In genomic region chr3:38282891-38283290, GRCm38 (mm10) we compare ENCODE assay signal across 22 mouse cellular contexts.
DNase-seq lines count a peak whose midpoint lies in the region; ATAC-seq and TF ChIP-seq lines count a peak whose summit lies in the region.
"Had no signal": no experiment of that assay in that cellular context is flagged by ENCODE, and none has a peak within 500 bp of the region (broad histone marks: within the 10 kb centered on the region; RNA-seq: fewer than 3 reads in every experiment).

No protein-coding gene starts in this region.

- H3K27me3 ChIP-seq in heart, embryonic 16.5 days (ENCODE audit: control insufficient read depth, insufficient read depth, low read length): no peaks in the 10 kb centered on the region
- no peaks in the 10 kb centered on the region for H3K27me3 ChIP-seq in embryonic facial prominence, embryonic 10.5 days (replicated peaks; ENCODE audit: low read depth, poor library complexity, severe bottlenecking)
- no peaks in the 10 kb centered on the region for H3K27me3 ChIP-seq in forebrain, embryonic 12.5 days
- H3K27me3 ChIP-seq: embryonic facial prominence, embryonic 12.5 days; hindbrain, embryonic 12.5 days; kidney, embryonic 15.5 days; liver, embryonic 15.5 days; neural tube, embryonic 13.5 days had no signal

- H3K9me3 ChIP-seq in heart, embryonic 16.5 days (replicated peaks; ENCODE audit: control insufficient read depth, low read length): no peaks in the 10 kb centered on the region; the same call in 1 of the 2 replicates
- 0 out of 2 replicates have a peak, but pooled peaks cover 6% of the 10 kb centered on the region for H3K9me3 ChIP-seq in embryonic facial prominence, embryonic 10.5 days
- H3K9me3 ChIP-seq in forebrain, embryonic 12.5 days: no peaks in the 10 kb centered on the region
- H3K9me3 ChIP-seq: embryonic facial prominence, embryonic 12.5 days; liver, embryonic 15.5 days had no signal

- H3K9ac ChIP-seq in heart, embryonic 16.5 days (ENCODE audit: low read length): no peak overlapping the region
- H3K9ac ChIP-seq in forebrain, embryonic 12.5 days: no peak overlapping the region
- H3K9ac ChIP-seq: embryonic facial prominence, embryonic 12.5 days; forebrain, postnatal 0 days; hindbrain, embryonic 12.5 days; kidney, embryonic 15.5 days; liver, embryonic 15.5 days; lung, embryonic 14.5 days; neural tube, embryonic 13.5 days had no signal

- no peaks in the 10 kb centered on the region for H3K36me3 ChIP-seq in heart, embryonic 16.5 days (ENCODE audit: control insufficient read depth, insufficient read depth)
- no peaks in the 10 kb centered on the region for H3K36me3 ChIP-seq in embryonic facial prominence, embryonic 10.5 days (replicated peaks)
- no peaks in the 10 kb centered on the region for H3K36me3 ChIP-seq in forebrain, embryonic 12.5 days (replicated peaks)
- H3K36me3 ChIP-seq: embryonic facial prominence, embryonic 12.5 days; forebrain, embryonic 10.5 days; hindbrain, embryonic 12.5 days; kidney, embryonic 15.5 days; liver, embryonic 15.5 days; neural tube, embryonic 13.5 days had no signal

- 88% methylated on average over 4 of the region's 4 CpGs for WGBS in heart, embryonic 16.5 days
- 92% methylated on average over 4 of the region's 4 CpGs for WGBS in embryonic facial prominence, embryonic 10.5 days
- WGBS in forebrain, embryonic 12.5 days: 94% methylated on average over 4 of the region's 4 CpGs

- H3K4me2 ChIP-seq in heart, embryonic 16.5 days (ENCODE audit: low read depth, low read length): no peak overlapping the region
- no peak overlapping the region for H3K4me2 ChIP-seq in forebrain, embryonic 12.5 days
- H3K4me2 ChIP-seq: embryonic facial prominence, embryonic 12.5 days; hindbrain, embryonic 12.5 days; liver, embryonic 15.5 days; lung, embryonic 14.5 days; neural tube, embryonic 13.5 days had no signal

- ATAC-seq in heart, embryonic 16.5 days (replicated peaks; ENCODE audit: extremely low read depth, insufficient read depth, low FRiP score): no peak
- peak; percentile 33 for ATAC-seq in CD4-positive, CD25-positive, alpha-beta regulatory T cell, adult 4 months
- no peak for ATAC-seq in forebrain, embryonic 12.5 days (ENCODE audit: low FRiP score)
- ATAC-seq: forebrain, postnatal 0 days; hindbrain, postnatal 0 days; midbrain, embryonic 16.5 days had no signal

- peak overlapping the region; percentile 64; the same call in 1 of the 2 replicates for H3K27ac ChIP-seq in gastrocnemius, adult 2 months
- 0 out of 2 replicates have a peak overlapping the region, but pooled peaks have one; percentile 21 for H3K27ac ChIP-seq in heart, embryonic 16.5 days (ENCODE audit: low read length)
- H3K27ac ChIP-seq in embryonic facial prominence, embryonic 10.5 days (replicated peaks): no peak overlapping the region
- H3K27ac ChIP-seq in forebrain, embryonic 12.5 days: no peak overlapping the region
- H3K27ac ChIP-seq: embryonic facial prominence, embryonic 12.5 days; forebrain, embryonic 10.5 days; hindbrain, embryonic 12.5 days; hindbrain, postnatal 0 days; liver, embryonic 15.5 days; neural tube, embryonic 13.5 days had no signal

- H3K4me1 ChIP-seq in heart, embryonic 16.5 days (ENCODE audit: control insufficient read depth, insufficient read depth, low read length): peaks cover 33% of the 10 kb centered on the region
- peaks cover 11% of the 10 kb centered on the region for H3K4me1 ChIP-seq in embryonic facial prominence, embryonic 10.5 days
- no peaks in the 10 kb centered on the region for H3K4me1 ChIP-seq in forebrain, embryonic 12.5 days
- H3K4me1 ChIP-seq: embryonic facial prominence, embryonic 12.5 days; liver, embryonic 15.5 days; neural tube, embryonic 13.5 days had no signal

- no peak for DNase-seq in gastrocnemius, adult 2 months
- no peak for DNase-seq in gastrocnemius, postnatal 25 days
- no peak for DNase-seq in heart, postnatal 36 days
- peak; percentile 47 for DNase-seq in induced T-regulatory cell, adult 2 months (ENCODE audit: low read depth)
- no peak for DNase-seq in embryonic facial prominence, embryonic 10.5 days (ENCODE audit: low spot score)
- DNase-seq: cerebellum, adult 9-10 months; cerebellum, postnatal 36 days; forebrain, postnatal 0 days; gastrocnemius, postnatal 10 days; right cerebral cortex, postnatal 4 days had no signal

- no peak overlapping the region for H3K4me3 ChIP-seq in gastrocnemius, adult 2 months
- H3K4me3 ChIP-seq in heart, embryonic 16.5 days (ENCODE audit: low read length): no peak overlapping the region
- H3K4me3 ChIP-seq in embryonic facial prominence, embryonic 10.5 days: no peak overlapping the region
- no peak overlapping the region for H3K4me3 ChIP-seq in forebrain, embryonic 12.5 days (replicated peaks)
- H3K4me3 ChIP-seq: embryonic facial prominence, embryonic 12.5 days; forebrain, embryonic 10.5 days; hindbrain, embryonic 12.5 days; kidney, embryonic 15.5 days; liver, embryonic 15.5 days; neural tube, embryonic 13.5 days had no signal

- intact Hi-C loops in gastrocnemius, adult 2 months (cut with DNase I): no loop called here
- intact Hi-C loops in heart, postnatal 36 days (cut with DNase I): no loop called here

- no peak for TF ChIP-seq CTCF in gastrocnemius, adult 2 months (IDR thresholded peaks at IDR 0.05)

Comparison
In these comparisons a context has a peak if more than half of its experiments do, and no peak if none do; other contexts are left out.
1. H3K27ac ChIP-seq: peak in gastrocnemius, adult 2 months (single experiment) and heart, embryonic 16.5 days (single experiment); none in embryonic facial prominence, embryonic 10.5 days (single experiment) and forebrain, embryonic 12.5 days (single experiment).